14 mouse cellular contexts compared by ENCODE assay signal in genomic region chr9:69183888-69184287, GRCm38 (mm10).
"Had no signal": no experiment of that assay in that cellular context is flagged by ENCODE, and none has a peak within 500 bp of the region (broad histone marks: within the 10 kb centered on the region; RNA-seq: fewer than 3 reads in every experiment).

No protein-coding gene starts in this region.

- ATAC-seq: intestine, embryonic 15.5 days had no signal

- H3K27me3 ChIP-seq: intestine, embryonic 15.5 days; limb, embryonic 13.5 days; liver, embryonic 15.5 days; lung, embryonic 15.5 days; megakaryocyte, embryonic 14.5 days; stomach, embryonic 15.5 days had no signal

- H3K9me3 ChIP-seq: intestine, embryonic 15.5 days; liver, embryonic 15.5 days; lung, embryonic 15.5 days; stomach, embryonic 15.5 days had no signal

- DNase-seq: left cerebral cortex, postnatal 4 days; lung, postnatal 14 days; right cerebral cortex, postnatal 14 days; thymus, postnatal 4 days had no signal

- H3K9ac ChIP-seq: hindbrain, embryonic 14.5 days; intestine, embryonic 15.5 days; limb, embryonic 13.5 days; liver, embryonic 15.5 days; lung, embryonic 15.5 days; stomach, embryonic 15.5 days had no signal

- H3K4me1 ChIP-seq: megakaryocyte, embryonic 14.5 days; stomach, embryonic 15.5 days had no signal

- H3K36me3 ChIP-seq: intestine, embryonic 15.5 days; limb, embryonic 13.5 days; liver, embryonic 15.5 days; lung, embryonic 15.5 days; stomach, embryonic 15.5 days had no signal

- H3K27ac ChIP-seq: hindbrain, embryonic 14.5 days; intestine, embryonic 15.5 days; layer of hippocampus, adult 2 months; limb, embryonic 13.5 days; liver, embryonic 15.5 days; lung, embryonic 15.5 days; macrophage; stomach, embryonic 15.5 days had no signal

- H3K4me3 ChIP-seq: intestine, embryonic 15.5 days; layer of hippocampus, adult 2 months; limb, embryonic 13.5 days; liver, embryonic 15.5 days; lung, embryonic 15.5 days; megakaryocyte, embryonic 14.5 days; stomach, embryonic 15.5 days had no signal

- H3K4me2 ChIP-seq: hindbrain, embryonic 14.5 days; intestine, embryonic 15.5 days; limb, embryonic 13.5 days; liver, embryonic 15.5 days; lung, embryonic 15.5 days; midbrain, embryonic 11.5 days; stomach, embryonic 15.5 days had no signal
